Mouse (Mus musculus): Measurements from ENCODE around the gene Tex22.

Gene Tex22

GRCm38 (mm10) chr12:113060178-113060577 is 14.1 kb upstream of the Tex22 start:
- DNase-seq (ENCODE audit: low spot score): no peak

DNA sequence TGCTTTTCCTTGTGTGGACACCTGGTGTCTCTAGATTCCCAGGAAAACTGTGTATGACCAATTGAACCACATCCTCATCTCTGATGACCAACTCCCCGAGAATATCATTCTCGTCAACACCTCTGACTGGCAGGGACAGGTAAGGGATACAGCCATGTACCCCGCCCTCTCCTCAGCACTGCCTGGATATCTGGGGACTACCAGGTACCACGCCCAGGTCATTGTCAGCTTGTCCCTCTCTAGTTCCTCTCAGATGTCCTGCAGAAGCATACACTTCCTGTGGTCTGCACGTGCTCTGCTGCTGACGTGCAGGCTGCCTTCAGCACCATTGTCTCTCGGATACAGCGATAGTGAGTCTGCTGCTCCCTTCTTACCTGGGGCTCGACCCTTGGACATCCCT is 12.7 kb upstream of the Tex22 start:
- no peak for DNase-seq (ENCODE audit: low spot score)

DNA sequence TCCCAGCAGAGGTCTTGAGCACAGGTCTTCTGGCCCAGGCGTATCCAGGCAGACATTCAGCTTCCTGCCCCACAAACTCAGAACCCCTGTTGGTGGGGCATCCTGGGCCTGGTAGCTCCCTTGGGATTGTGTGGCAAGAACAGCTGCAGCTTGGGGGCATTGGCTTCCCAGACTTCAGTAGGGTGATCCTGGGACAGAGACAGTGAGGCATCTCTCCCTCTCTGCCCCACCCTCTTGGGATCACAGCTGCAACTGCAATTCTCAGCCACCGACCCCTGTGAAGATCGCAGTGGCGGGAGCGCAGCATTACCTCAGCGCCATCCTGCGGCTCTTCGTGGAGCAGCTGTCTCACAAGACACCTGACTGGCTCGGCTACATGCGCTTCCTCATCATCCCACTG is 12.1 kb upstream of the Tex22 start:
- DNase-seq (ENCODE audit: low spot score): no peak

GRCm38 (mm10) chr12:113063700-113064099 is 10.6 kb upstream of the Tex22 start:
- DNase-seq (ENCODE audit: low spot score): no peak

- no peak for DNase-seq (ENCODE audit: low spot score)
Measured at GRCm38 (mm10) chr12:113068002-113068401, 6.3 kb upstream of the Tex22 start.

GRCm38 (mm10) chr12:113069389-113069788 is 4.9 kb upstream of the Tex22 start:
- no peak for DNase-seq (ENCODE audit: low spot score)

- no peak for DNase-seq (ENCODE audit: low spot score)
Measured at GRCm38 (mm10) chr12:113071321-113071720, 3.0 kb upstream of the Tex22 start.

DNA sequence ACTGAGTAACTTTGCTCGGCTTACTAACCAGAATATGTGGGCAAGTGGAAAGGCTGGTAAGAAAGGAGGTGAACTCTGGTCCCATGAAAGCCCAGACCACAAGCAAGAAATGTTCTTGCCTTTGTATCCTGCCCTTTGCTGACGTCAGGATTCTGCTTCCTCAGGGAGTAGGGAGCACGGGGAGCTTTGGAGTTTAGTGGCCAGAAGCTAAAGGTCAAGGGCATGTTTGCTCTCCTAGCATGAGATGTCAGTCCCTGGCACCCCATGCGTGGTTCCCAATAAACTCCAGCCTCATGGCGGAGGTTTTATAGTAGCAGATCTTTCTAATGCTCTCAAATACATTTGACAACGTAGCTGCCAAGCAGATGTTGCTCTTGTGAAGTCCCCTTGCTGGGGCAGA is 2.5 kb upstream of the Tex22 start:
- DNase-seq (ENCODE audit: low spot score): no peak

GRCm38 (mm10) chr12:113073420-113074328 is 628 bp upstream of the Tex22 start:
- no peak for DNase-seq (ENCODE audit: low spot score)

GRCm38 (mm10) chr12:113075063-113075454 is 757 bp downstream of the Tex22 start:
- peak; percentile 56 for DNase-seq (ENCODE audit: low spot score)

- DNase-seq (ENCODE audit: low spot score): no peak
Measured at GRCm38 (mm10) chr12:113075486-113075885, 1.2 kb downstream of the Tex22 start.

DNA sequence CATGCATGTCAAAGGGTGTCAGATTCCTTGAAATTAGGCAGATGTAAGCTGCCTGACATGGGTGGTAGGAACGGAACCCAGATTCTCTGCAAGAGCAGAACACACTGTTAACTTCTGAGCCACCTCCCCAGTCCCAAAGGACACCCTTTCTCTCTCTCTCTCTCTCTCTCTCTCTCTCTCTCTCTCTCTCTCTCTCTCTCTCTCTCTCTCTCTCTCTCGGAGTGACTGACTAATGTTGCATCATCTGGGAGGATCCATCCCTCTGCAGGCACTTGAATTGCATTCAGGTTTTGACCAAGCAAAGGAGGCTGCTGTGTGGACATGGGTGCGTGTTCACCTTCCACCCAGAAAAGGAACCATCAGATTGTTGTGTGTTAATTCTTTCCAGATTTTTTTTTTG is 13.0 kb downstream of the Tex22 start:
- no peak for DNase-seq (ENCODE audit: low spot score)

GRCm38 (mm10) chr12:113088026-113088425 is 13.7 kb downstream of the Tex22 start:
- DNase-seq (ENCODE audit: low spot score): no peak

- no peak for DNase-seq (ENCODE audit: low spot score)
Measured at GRCm38 (mm10) chr12:113089107-113089506, 14.8 kb downstream of the Tex22 start.

DNA sequence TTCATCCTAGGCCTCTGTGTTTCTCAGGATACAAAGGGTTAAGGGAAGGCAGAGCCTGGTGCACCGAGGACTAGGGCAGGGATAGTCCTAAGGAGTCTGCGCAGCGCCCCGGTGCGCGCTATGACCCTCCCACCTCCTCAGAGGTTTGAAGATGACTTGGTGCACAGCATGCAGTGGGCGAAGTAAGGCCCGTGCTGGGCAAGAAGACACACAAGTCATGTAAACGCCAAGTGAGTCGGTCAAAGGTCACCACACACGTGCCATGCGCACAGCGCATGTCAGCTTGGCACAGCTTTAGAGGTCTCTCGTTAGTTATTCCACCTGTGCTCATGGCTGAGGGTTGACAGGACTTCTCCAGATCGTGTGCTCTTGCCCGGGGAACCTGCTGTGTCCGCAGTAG is 15.8 kb downstream of the Tex22 start:
- DNase-seq (ENCODE audit: low spot score): no peak

GRCm38 (mm10) chr12:113097040-113097439 is 22.7 kb downstream of the Tex22 start:
- DNase-seq (ENCODE audit: low spot score): no peak

- DNase-seq (ENCODE audit: low spot score): no peak
Measured at GRCm38 (mm10) chr12:113097749-113098281, 23.5 kb downstream of the Tex22 start, which contains the start of gene Mta1. Gene Mta1 (plus strand): TSS chr12:113098278.

DNA sequence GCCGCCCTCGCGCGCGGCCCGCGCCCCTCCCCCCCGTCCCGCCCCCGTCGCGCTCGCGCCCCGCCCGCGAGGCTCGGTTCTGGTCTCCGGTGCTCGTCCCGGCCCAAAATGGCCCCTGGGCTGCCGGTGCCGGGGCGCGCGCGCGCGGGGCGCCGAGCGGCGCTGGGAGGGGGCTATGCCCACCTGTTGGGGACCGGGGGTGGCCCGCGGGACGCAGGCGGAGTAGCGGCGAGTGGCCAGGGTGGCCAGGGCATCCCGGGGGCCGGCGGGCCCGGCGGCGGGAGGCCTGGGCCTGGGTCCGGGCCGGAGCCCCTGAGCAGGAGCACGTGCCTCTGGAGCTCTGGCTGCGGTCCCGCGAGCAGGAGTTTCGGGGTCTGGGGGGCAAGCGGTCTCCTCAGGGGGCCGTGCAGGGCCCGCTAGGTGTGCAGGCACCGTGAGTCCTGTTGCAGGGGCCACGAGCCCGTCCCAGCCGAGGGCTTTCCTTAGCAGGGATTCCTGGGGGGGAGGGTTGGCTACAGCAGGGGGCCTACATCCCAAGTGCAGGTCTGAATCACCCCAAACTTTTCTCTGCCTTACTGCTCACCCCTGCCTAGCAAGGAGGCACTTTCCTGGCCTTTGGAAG is 24.3 kb downstream of the Tex22 start:
- no peak for DNase-seq (ENCODE audit: low spot score)

GRCm38 (mm10) chr12:113099470-113100237 is 25.4 kb downstream of the Tex22 start:
- DNase-seq (ENCODE audit: low spot score): no peak

DNA sequence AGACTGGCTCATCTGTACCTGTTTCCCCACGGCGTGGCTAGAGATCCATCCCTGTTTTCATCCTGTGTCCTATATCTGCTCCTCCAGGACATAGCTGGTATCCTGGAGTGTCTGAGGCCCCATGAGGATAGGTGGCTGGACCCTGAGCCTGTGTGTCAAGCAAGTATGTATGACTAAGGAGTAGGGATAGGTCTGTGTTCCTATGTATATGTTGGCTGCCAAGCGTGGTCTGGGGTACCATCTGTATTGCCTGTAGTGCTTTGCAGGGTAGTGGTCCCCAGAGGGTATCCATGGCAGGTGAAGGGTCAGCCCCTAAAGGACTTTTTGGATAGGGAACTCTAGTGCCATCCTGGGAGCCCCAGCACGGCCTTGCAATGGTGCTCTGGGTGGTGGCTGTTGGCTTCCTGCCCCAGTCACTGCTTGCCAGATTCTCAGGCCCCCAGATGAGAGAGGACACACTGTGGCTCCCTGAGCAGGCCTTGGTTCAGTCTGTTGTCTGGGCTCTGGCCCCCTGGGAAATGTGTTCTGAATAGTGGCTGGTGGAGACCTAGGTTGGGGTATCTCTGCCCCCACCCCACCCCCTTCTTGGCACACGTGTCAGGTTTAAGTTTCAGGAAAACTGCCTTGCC is 26.3 kb downstream of the Tex22 start:
- no peak for DNase-seq (ENCODE audit: low spot score)

DNA sequence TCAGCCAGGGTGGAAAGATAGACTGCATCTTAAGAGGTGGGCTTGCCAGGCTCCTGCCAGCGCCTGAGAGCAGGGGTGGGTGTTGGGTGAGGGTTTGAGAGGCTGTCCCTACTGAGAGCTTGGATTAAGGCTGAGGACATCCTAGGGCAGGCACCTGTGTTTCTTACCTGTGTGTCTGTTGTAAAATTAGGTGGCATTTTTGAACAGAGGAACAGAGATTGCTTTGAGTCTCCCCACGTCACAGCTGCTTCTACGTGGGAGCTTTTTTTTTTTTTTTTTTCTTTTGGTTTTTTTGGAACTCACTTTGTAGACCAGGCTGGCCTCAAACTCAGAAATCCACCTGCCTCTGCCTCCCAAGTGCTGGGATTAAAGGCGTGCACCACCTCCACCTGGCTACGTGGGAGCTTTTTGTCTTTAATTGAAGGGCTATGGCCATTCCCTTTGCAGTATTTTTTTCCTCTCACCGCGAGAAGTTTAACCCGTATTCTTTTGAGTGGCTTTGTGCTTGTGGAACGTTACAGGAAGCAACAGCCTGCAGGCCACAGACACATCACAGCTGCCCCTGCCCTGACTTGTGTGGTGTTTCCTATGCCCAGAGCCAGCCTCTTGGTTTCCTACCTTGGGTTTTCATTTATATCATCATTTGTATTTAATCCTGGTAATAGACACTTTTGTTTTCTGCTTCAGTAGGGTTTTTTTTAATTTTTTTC is 27.1 kb downstream of the Tex22 start:
- no peak for DNase-seq (ENCODE audit: low spot score)
